Mouse (Mus musculus) liver, postnatal 0 days (tissue): Measurements from ENCODE around the gene Rgl1.

ENCODE experiments used
- CTCF ChIP-seq: sonication (generic); IDR thresholded peaks from 2 replicates; pipeline ENCODE4 v1.5.1; 2016; ENCODE audit warnings: antibody characterized with exemption, low read depth
- EP300 ChIP-seq: IDR thresholded peaks from 2 replicates; pipeline ENCODE4 v1.6.1; 2016; ENCODE audit warnings: antibody characterized with exemption, low read depth, mild to moderate bottlenecking

- TF ChIP-seq CTCF (no peak), EP300 (no peak)
These were observed 165.7 kb downstream of the Rgl1 start for GRCm38 (mm10) chr1:152600494-152600893.
